Mouse (Mus musculus) 416B (cell line): Measurements from ENCODE around the gene Hist2h2bb.

Experiments
- DNase-seq: peaks from one replicate; pipeline ENCODE4 v3.0.0; 2011; ENCODE audit warnings: low read depth

Hist2h2bb gene

GRCm38 (mm10) chr3:96300706-96301529 is 31.4 kb downstream of the Hist2h2bb start:
- DNase-seq: no peak

- DNase-seq: no peak
Measured at GRCm38 (mm10) chr3:96302076-96302475, 32.5 kb downstream of the Hist2h2bb start.

- DNase-seq: no peak
Measured at GRCm38 (mm10) chr3:96306506-96306905, 37.0 kb downstream of the Hist2h2bb start.

GRCm38 (mm10) chr3:96309441-96309840 is 39.9 kb downstream of the Hist2h2bb start:
- no peak for DNase-seq

GRCm38 (mm10) chr3:96312341-96313098 is 43.0 kb downstream of the Hist2h2bb start:
- DNase-seq: peak; percentile 42
